Mouse (Mus musculus) liver, postnatal 0 days (tissue): ENCODE data around the gene Fmc1. TPM values are rescaled to one million over a fixed set of nuclear protein-coding genes. Genes with fewer than 3 reads are reported as not detected.
A peak's percentile ranks its signal among the peaks of the same experiment; 100 is the strongest.

ENCODE experiments used
- ATAC-seq: fragments of 200-750 bp; cut with Nextera tagmentation; 2 replicates; pipeline ENCODE4 v1.8.0; 2017; ENCODE audit warnings: mild to moderate bottlenecking, moderate library complexity
- DNase-seq: peaks from one replicate; pipeline ENCODE4 v3.0.0-alpha.2; 2016
- H3K27ac ChIP-seq: fragments of 300-500 bp; sonication (generic); 2 replicates; pipeline ENCODE4 v1.5.1; 2014; ENCODE audit warnings: antibody characterized with exemption, moderate library complexity, mild to moderate bottlenecking, low read depth
- H3K27me3 ChIP-seq: fragments of 300-500 bp; sonication (generic); 2 replicates; pipeline ENCODE4 v1.6.1; 2014; ENCODE audit warnings: low read length, control low read depth, mixed read lengths; ENCODE audit not compliant: insufficient read depth
- H3K36me3 ChIP-seq: fragments of 300-500 bp; sonication (generic); replicated peaks from 2 replicates; pipeline ENCODE4 v1.6.1; 2014; ENCODE audit warnings: mild to moderate bottlenecking, control low read depth, low read length, moderate library complexity, mixed read lengths; ENCODE audit not compliant: insufficient read depth
- H3K4me1 ChIP-seq: fragments of 300-500 bp; sonication (generic); 2 replicates; pipeline ENCODE4 v1.6.1; 2014; ENCODE audit warnings: antibody characterized with exemption, mild to moderate bottlenecking, control low read depth; ENCODE audit not compliant: insufficient read depth
- H3K4me2 ChIP-seq: fragments of 300-500 bp; sonication (generic); 2 replicates; pipeline ENCODE4 v1.6.1; 2014; ENCODE audit warnings: low read depth, mild to moderate bottlenecking, low read length, moderate library complexity, mixed read lengths
- H3K4me3 ChIP-seq: fragments of 300-500 bp; sonication (generic); 2 replicates; pipeline ENCODE4 v1.5.1; 2014; ENCODE audit warnings: low read depth, low read length
- H3K9ac ChIP-seq: fragments of 300-500 bp; sonication (generic); replicated peaks from 2 replicates; pipeline ENCODE4 v1.6.1; 2014; ENCODE audit warnings: mild to moderate bottlenecking, moderate library complexity
- H3K9me3 ChIP-seq: fragments of 300-500 bp; sonication (generic); 2 replicates; pipeline ENCODE4 v1.6.1; 2016; ENCODE audit warnings: mild to moderate bottlenecking, control low read depth, low read length, mixed read lengths
- CTCF ChIP-seq: sonication (generic); IDR thresholded peaks from 2 replicates; pipeline ENCODE4 v1.5.1; 2016; ENCODE audit warnings: antibody characterized with exemption, low read depth
- EP300 ChIP-seq: IDR thresholded peaks from 2 replicates; pipeline ENCODE4 v1.6.1; 2016; ENCODE audit warnings: antibody characterized with exemption, low read depth, mild to moderate bottlenecking
- WGBS: fragments of 180-500 bp; shearing (Covaris S2); extraction: QIAGEN DNeasy Blood & Tissue Kit; methylation state at CpG from one replicate; pipeline ENCODE4 v1.1.7; 2014; ENCODE audit not compliant: insufficient replicate concordance; 5-methylcytosine and 5-hydroxymethylcytosine counted together
- microRNA-seq: library from miRNA; unstranded; fragments of <30 nt; microRNA quantifications from one replicate; pipeline ENCODE4, GENCODE M21; 2016
- polyA plus RNA-seq: library from polyadenylated mRNA; unstranded; fragments of >200 nt; fragmentation: Nextera tagmentation; extraction: Ambion mirVana; gene quantifications from 2 replicates; pipeline ENCODE4 v1.2.1, GENCODE M21; 2015

Fmc1 gene
- polyA plus RNA-seq, 1 experiment from 2014 or later = 127 TPM

- Histone ChIP-seq H3K36me3 (peaks cover 2% of the 10 kb centered on the region; the same call in 1 of the 2 replicates), H3K27ac (peak overlapping the region; percentile 99), H3K4me1 (peaks cover 20% of the 10 kb centered on the region), H3K27me3 (no peaks in the 10 kb centered on the region), H3K4me3 (peak overlapping the region; percentile 81), H3K4me2 (peak overlapping the region; percentile 60), H3K9ac (peak overlapping the region; percentile 88), H3K9me3 (no peaks in the 10 kb centered on the region)
- TF ChIP-seq CTCF = no peak
- TF ChIP-seq EP300 = no peak
- peak; percentile 99 for DNase-seq
- under 1% methylated on average over 26 of the region's 32 CpGs for WGBS
- peak; percentile 84 for ATAC-seq
Measured at GRCm38 (mm10) chr6:38551989-38552635, 18.8 kb downstream of the Fmc1 start.

- H3K9me3 ChIP-seq = no peaks in the 10 kb centered on the region
- peak overlapping the region; percentile 88 for H3K9ac ChIP-seq
- no peak for TF ChIP-seq EP300
- no peak for TF ChIP-seq CTCF
- no peak for ATAC-seq
- H3K36me3 ChIP-seq = peaks cover 5% of the 10 kb centered on the region; the same call in 1 of the 2 replicates
- H3K27me3 ChIP-seq = no peaks in the 10 kb centered on the region
- 18% methylated on average over 5 of the region's 5 CpGs for WGBS
- no peak for DNase-seq
- H3K4me1 ChIP-seq = peaks cover 20% of the 10 kb centered on the region
- peak overlapping the region; percentile 60 for H3K4me2 ChIP-seq
- peak overlapping the region; percentile 81 for H3K4me3 ChIP-seq
- peak overlapping the region; percentile 99 for H3K27ac ChIP-seq
Measured at GRCm38 (mm10) chr6:38552636-38553000, 19.3 kb downstream of the Fmc1 start.

DNA sequence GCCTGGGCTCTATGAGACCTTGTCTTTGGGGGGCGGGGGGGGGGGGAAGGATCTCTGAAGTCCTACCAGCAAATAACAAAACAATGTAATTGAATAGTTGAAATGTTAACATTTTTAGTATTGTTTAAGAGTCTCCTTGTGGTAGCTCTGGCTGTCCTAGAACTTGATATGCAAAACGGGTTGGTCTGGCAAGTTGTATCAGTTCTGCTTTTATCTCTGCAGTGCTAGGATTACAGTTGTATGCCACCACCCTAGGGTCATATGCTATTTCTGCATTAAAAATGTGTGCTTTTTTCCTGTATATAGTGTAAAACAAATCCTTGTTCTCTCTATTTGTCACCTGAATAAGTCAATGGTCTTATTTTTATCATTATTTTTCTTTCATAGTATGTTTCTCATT is 42.8 kb downstream of the Fmc1 start:
- Histone ChIP-seq H3K9ac (no peak overlapping the region), H3K27me3 (no peaks in the 10 kb centered on the region), H3K9me3 (no peaks in the 10 kb centered on the region), H3K36me3 (peaks cover 60% of the 10 kb centered on the region), H3K4me1 (no peaks in the 10 kb centered on the region), H3K27ac (no peak overlapping the region), H3K4me2 (no peak overlapping the region), H3K4me3 (no peak overlapping the region)
- no peak for TF ChIP-seq EP300
- TF ChIP-seq CTCF = no peak
- 62% methylated on average over 2 of the region's 2 CpGs for WGBS
- ATAC-seq (no peak), DNase-seq (no peak)

GRCm38 (mm10) chr6:38580112-38580857 is 47.0 kb downstream of the Fmc1 start:
- ATAC-seq (no peak), DNase-seq (no peak)
- H3K27ac ChIP-seq = no peak overlapping the region
- H3K4me1 ChIP-seq = no peaks in the 10 kb centered on the region
- no peak overlapping the region for H3K9ac ChIP-seq
- H3K27me3 ChIP-seq = no peaks in the 10 kb centered on the region
- 97% methylated on average over 3 of the region's 3 CpGs for WGBS
- no peak overlapping the region for H3K4me3 ChIP-seq
- no peak overlapping the region for H3K4me2 ChIP-seq
- peaks cover 62% of the 10 kb centered on the region for H3K36me3 ChIP-seq
- no peaks in the 10 kb centered on the region for H3K9me3 ChIP-seq
- TF ChIP-seq EP300 (no peak), CTCF (no peak)

DNA sequence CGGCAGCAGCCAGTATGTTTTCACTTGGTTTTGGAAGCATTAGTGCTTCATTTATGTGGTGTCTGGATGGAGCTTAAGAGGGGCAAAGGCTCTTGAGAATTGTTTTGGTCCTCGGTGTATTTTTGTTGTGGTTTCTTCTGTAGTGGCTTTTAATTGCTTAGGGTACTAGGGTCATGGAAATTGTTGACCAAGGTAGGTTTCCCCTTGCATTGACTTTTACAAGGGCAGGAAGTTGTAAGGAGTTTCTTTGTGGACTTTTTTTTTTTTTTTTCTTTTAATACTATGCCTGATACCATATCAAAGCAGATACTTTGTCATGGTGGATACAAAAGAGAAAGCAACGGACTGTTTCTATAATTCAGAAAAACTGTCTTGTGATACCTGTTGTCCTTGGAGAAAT is 48.4 kb downstream of the Fmc1 start:
- Histone ChIP-seq H3K36me3 (peaks cover 72% of the 10 kb centered on the region), H3K27ac (no peak overlapping the region), H3K27me3 (no peaks in the 10 kb centered on the region), H3K4me2 (no peak overlapping the region), H3K9me3 (no peaks in the 10 kb centered on the region), H3K9ac (no peak overlapping the region), H3K4me3 (no peak overlapping the region), H3K4me1 (no peaks in the 10 kb centered on the region)
- TF ChIP-seq EP300 = no peak
- TF ChIP-seq CTCF = no peak
- DNase-seq (no peak), ATAC-seq (no peak)
- WGBS = 89% methylated on average over 3 of the region's 3 CpGs

Small RNA genes within 50 kb of the gene (microRNA-seq; reads per million reads assigned to microRNA genes)
- 2.4 reads per million for gene Mir7670

Other genes with a start within 250 kb of the Fmc1 start
- 0.59 and 0.61 TPM in 2 replicates for gene Zc3hav1l, start 234.2 kb upstream of the Fmc1 start, polyA plus RNA-seq
- 14.7 and 16.6 TPM in 2 replicates for gene Zc3hav1, start 178.9 kb upstream of the Fmc1 start, polyA plus RNA-seq
- 0.11 and 0.16 TPM in 2 replicates for gene Ttc26, start 152.0 kb upstream of the Fmc1 start, polyA plus RNA-seq
- gene Ubn2, start 99.6 kb upstream of the Fmc1 start, polyA plus RNA-seq = 3.0 TPM in 2 replicates
- gene Luc7l2, start 17.8 kb downstream of the Fmc1 start, polyA plus RNA-seq = 18.0 and 19.1 TPM in 2 replicates
- gene Klrg2, start 103.7 kb downstream of the Fmc1 start, polyA plus RNA-seq = not detected in 2 replicates
- not detected in 2 replicates for gene Clec2l, start 129.6 kb downstream of the Fmc1 start, polyA plus RNA-seq